Mouse (Mus musculus) spleen, adult 2 months (tissue): ENCODE measurements at regions not wholly inside any gene's neighbourhood (a gene's known extent, or its start where the extent isn't known, plus 50 kb on each side); places are given as distances from the start of the nearest gene placed in this dataset.

Source experiments
- DNase-seq, 2 experiments: peaks; one replicate each; pipeline versions ENCODE4 v3.0.0 to v3.0.0-alpha.2; 2012 to 2021; ENCODE audit warnings: low spot score in 2 of 2, low read depth in 1 of 2
- H3K27ac ChIP-seq: fragments of 200-500 bp; 2 replicates; pipeline ENCODE4 v1.5.1; 2012; ENCODE audit warnings: low read length, inconsistent platforms; ENCODE audit not compliant: insufficient read depth
- H3K27me3 ChIP-seq: fragments of 200-500 bp; 2 replicates; pipeline ENCODE4 v1.6.1; 2012; ENCODE audit warnings: mild to moderate bottlenecking, moderate library complexity, low read length, inconsistent platforms; ENCODE audit not compliant: control insufficient read depth, insufficient read depth
- H3K36me3 ChIP-seq: fragments of 200-500 bp; 2 replicates; pipeline ENCODE4 v1.6.1; 2012; ENCODE audit warnings: mild to moderate bottlenecking, low read length, inconsistent platforms; ENCODE audit not compliant: control insufficient read depth, insufficient read depth
- H3K4me1 ChIP-seq: fragments of 200-500 bp; 2 replicates; pipeline ENCODE4 v1.6.1; 2011; ENCODE audit warnings: inconsistent platforms; ENCODE audit not compliant: control insufficient read depth, insufficient read depth, insufficient read length
- H3K4me3 ChIP-seq: fragments of 200-500 bp; 2 replicates; pipeline ENCODE4 v1.5.1; 2011; ENCODE audit warnings: mild to moderate bottlenecking, inconsistent platforms; ENCODE audit not compliant: insufficient read depth, insufficient read length; ENCODE audit errors: extremely low read depth
- CTCF ChIP-seq: fragments of 200-500 bp; IDR thresholded peaks from 2 replicates; pipeline ENCODE4 v1.5.1; 2011; ENCODE audit warnings: mild to moderate bottlenecking, inconsistent platforms; ENCODE audit not compliant: insufficient read depth, insufficient read length, insufficient replicate concordance; ENCODE audit errors: extremely low read depth
- POLR2A ChIP-seq: fragments of 200-500 bp; IDR thresholded peaks from 2 replicates; pipeline ENCODE4 v1.6.1; 2011; ENCODE audit warnings: low read depth, low read length, inconsistent platforms
- WGBS: fragments of 180-500 bp; shearing (Covaris S2); methylation state at CpG from one replicate; pipeline ENCODE4 v1.1.7; 2018; 5-methylcytosine and 5-hydroxymethylcytosine counted together

DNA sequence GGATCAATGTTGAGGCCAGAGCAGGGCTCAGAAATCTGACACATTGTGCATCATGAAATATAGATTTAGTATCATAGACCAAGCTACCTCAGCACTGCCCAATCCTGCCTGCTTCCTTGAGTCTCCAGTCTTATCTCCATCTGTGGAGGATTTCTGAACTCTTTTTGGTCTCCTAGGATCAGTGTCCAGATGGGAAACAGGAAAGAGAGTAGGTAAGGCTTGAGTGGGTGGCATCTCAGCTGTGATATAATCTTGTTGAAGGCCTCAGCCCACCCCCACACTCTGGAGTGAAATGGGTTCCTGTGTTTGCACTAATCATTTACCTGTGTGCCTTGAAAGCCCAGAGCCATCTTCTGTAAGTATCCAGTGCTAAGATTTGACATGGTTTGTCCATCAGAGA lies 74.3 kb upstream of the Aff3 start:
- Histone ChIP-seq H3K4me1 (no peaks in the 10 kb centered on the region), H3K27ac (no peak overlapping the region), H3K36me3 (no peaks in the 10 kb centered on the region), H3K4me3 (no peak overlapping the region), H3K27me3 (no peaks in the 10 kb centered on the region)
- no peak for DNase-seq
- TF ChIP-seq CTCF, result no peak
- TF ChIP-seq POLR2A, result no peak

DNA sequence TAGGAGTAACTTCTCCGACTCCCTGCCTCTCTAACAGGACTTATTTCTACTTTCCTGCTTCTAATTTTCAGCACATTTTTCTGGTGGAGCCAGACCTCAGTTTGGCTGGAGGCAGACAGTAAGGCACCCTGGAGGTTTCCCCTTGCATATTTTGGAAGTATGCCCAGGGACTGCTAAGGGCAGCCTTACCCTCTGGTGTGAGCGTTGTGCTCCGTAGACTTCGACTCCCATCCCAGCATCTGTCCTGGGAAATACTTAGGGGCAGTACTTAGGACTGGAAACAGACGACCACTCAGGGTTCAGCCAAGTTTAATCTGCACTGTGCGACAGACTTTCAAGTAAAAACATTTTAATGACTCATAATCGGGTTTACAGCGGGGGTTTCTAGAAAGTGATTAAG lies 71.0 kb upstream of the Aff3 start:
- Histone ChIP-seq H3K27ac (no peak overlapping the region), H3K27me3 (no peaks in the 10 kb centered on the region), H3K4me1 (no peaks in the 10 kb centered on the region), H3K4me3 (no peak overlapping the region), H3K36me3 (no peaks in the 10 kb centered on the region)
- no peak for DNase-seq
- TF ChIP-seq CTCF (no peak), POLR2A (no peak)
- 87% methylated on average over 8 of the region's 8 CpGs for WGBS

DNA sequence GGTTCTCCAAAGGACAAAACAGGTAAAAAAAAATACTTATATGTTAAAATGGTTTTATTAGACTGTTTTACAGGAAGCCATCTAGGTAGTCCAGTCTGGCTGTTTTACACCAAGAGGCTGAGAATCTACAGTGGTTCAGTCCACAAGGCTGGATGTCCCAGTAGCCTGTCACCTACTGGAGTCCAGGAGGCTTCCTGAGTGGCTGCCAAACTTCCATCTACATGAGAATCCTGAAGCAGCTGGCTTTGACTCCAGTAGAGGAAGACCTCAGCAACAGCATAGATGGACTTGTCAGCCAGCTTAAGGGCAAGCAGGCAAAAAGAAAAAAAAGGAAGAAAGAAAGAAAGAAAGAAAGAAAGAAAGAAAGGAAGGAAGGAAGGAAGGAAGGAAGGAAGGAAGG lies 68.4 kb upstream of the Aff3 start:
- DNase-seq, result no peak
- Histone ChIP-seq H3K27me3 (no peaks in the 10 kb centered on the region), H3K4me1 (no peaks in the 10 kb centered on the region), H3K36me3 (no peaks in the 10 kb centered on the region), H3K27ac (no peak overlapping the region), H3K4me3 (no peak overlapping the region)
- TF ChIP-seq CTCF (no peak), POLR2A (no peak)

DNA sequence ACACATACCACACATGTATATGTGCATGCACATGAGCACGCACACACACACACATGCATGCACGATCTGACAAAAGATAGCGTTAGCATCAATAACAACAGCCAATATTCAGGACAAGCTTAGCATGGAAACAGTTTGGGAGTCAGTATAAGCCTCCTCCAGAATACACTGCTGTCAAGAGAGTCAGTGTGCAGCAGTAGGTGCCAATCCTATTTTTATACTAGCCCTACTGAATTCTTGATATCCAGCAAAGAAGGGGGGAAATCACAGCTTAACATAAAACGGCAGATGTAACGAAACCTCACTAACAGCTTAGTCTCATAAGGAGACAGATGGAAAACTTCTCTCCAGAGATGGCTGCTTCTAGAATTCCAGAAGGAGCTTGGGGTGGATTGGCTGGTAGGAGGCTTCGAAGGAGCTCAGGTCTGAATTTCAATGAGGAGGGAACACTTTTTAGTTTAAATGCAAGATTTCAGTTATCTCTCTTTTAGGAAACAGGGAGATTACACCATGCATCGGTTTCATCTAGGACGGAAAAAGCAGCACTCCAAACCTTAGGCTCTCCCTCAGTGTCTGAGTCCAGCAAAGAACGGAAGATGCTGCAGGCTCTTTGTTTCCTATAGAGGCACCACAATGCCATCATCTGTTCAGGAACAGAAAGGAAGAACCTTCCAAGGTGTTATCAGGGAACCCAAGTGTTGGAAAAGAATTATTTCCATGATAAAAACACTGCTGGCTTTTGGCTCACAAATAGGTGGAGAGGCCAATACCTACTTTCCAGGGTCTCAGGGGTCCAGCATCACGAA lies 65.4 kb upstream of the Aff3 start:
- TF ChIP-seq CTCF, result no peak
- no peak for TF ChIP-seq POLR2A
- no peak for DNase-seq
- H3K4me3 ChIP-seq, result no peak overlapping the region
- no peaks in the 10 kb centered on the region for H3K36me3 ChIP-seq
- H3K27ac ChIP-seq, result no peak overlapping the region
- WGBS, result 91% methylated on average over 10 of the region's 10 CpGs
- no peaks in the 10 kb centered on the region for H3K4me1 ChIP-seq
- no peaks in the 10 kb centered on the region for H3K27me3 ChIP-seq

DNA sequence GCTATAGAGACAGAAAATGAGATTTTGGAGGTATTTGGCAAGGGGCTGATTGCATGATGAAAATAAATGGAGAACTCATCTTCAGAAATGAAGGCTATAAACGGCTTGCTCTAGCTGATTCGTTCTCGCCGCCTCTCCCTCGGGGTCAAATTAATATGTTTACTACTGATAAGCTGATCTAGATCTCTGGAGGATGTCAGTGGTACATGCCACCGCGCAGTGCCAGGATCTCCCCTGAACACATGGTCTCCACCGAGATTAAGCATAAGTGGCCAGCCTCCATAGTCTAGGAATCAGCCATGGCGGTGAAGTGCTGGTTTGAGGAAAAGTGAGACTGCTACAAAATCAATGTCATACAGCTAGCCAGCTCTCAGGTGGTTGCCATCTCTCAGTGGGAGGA lies 61.0 kb upstream of the Aff3 start:
- H3K27me3 ChIP-seq, result no peaks in the 10 kb centered on the region
- H3K27ac ChIP-seq, result no peak overlapping the region
- no peaks in the 10 kb centered on the region for H3K36me3 ChIP-seq
- no peak for DNase-seq
- H3K4me3 ChIP-seq, result no peak overlapping the region
- 84% methylated on average over 9 of the region's 9 CpGs for WGBS
- H3K4me1 ChIP-seq, result no peaks in the 10 kb centered on the region
- TF ChIP-seq POLR2A (no peak), CTCF (no peak)

DNA sequence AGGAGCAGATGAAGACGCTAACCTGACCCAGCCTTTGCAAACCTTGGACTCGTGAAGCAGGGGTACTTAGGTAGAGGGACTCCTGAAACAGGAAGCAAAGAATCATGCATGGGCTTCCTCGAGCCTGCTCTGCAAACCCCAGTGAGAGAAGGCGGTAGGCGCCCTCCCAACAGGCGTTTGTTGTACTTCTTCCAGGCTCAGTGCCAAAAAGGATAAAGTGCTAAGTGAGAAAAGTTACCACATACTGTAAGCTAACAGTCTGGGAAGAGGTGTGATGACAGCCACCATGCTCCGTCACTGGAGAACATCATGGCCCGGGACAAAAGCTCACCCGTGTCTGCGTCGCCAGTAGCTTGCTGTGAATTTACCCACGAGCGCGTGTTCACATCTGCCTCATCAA lies 59.9 kb upstream of the Aff3 start:
- Histone ChIP-seq H3K27ac (no peak overlapping the region), H3K27me3 (no peaks in the 10 kb centered on the region), H3K36me3 (no peaks in the 10 kb centered on the region), H3K4me1 (no peaks in the 10 kb centered on the region), H3K4me3 (no peak overlapping the region)
- no peak for DNase-seq
- no peak for TF ChIP-seq POLR2A
- TF ChIP-seq CTCF, result no peak
- 88% methylated on average over 14 of the region's 14 CpGs for WGBS

DNA sequence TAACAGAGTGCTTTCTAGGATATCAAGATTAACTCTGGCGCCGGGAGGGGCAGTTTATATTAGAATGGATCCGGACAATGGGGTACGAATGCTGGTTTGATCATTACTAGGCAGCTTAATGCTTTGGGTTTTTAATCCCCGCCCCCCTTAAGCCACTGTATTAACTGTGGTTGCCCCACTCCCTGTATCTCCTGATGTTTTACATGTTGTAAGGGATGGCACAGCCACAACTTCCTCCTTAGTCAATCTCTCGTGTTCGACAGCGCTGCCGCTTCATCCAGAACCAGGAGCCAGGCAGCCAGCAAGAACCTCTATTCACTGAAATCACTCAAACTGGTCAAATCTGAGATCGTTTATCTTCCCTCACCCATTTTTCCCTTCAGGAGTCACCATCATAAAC lies 57.4 kb upstream of the Aff3 start:
- TF ChIP-seq CTCF (no peak), POLR2A (no peak)
- 62% methylated on average over 10 of the region's 10 CpGs for WGBS
- no peak overlapping the region for H3K4me3 ChIP-seq
- DNase-seq, result no peak
- no peak overlapping the region for H3K27ac ChIP-seq
- no peaks in the 10 kb centered on the region for H3K36me3 ChIP-seq
- no peaks in the 10 kb centered on the region for H3K27me3 ChIP-seq
- no peaks in the 10 kb centered on the region for H3K4me1 ChIP-seq
